ENCODE assay signal across 8 mouse cellular contexts in the genomic region with DNA sequence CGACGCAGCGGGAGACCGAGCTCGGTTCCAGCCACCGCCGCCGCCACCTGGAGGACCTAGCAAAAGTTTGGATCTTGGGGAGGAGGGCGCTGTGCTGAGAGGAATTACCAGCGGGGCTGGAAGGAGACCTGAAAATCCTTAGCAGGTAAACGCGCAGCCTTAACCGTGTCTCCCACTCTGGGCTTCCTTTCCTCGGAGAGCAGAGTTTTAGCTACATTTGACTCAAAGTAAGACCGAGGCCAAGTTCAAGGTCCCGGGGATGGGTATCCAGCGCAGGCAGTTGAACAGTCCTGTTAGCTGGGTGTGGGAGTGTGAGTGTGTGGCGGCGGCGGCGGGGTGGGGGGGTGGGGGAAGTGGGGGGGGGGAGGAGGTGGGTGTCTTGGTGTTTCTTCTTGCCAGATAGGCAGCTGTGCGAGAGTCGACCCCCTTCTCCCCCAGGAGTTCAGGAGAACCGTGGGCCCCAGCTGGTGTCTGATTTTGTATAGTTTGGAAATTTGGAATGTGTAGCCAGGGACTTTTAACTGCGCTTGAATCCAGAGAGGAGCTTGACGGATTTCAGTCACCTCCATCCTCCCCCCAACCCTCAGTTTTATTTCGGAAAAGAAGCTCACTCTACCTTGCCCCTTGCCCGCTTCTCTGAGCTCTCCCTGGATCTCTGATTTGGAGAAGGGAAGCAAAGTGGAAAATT. TPM values are rescaled to one million over a fixed set of nuclear protein-coding genes. Genes with fewer than 3 reads are reported as not detected.
DNase-seq lines count a peak whose midpoint lies in the region; ATAC-seq and TF ChIP-seq lines count a peak whose summit lies in the region.

No protein-coding gene starts in this region.

- H3K4me2 ChIP-seq in hindbrain, embryonic 13.5 days = peak overlapping the region; percentile 76
- peak overlapping the region; percentile 80 for H3K4me2 ChIP-seq in midbrain, embryonic 14.5 days (ENCODE audit: low read length)

- DNase-seq in layer of hippocampus, adult 2 months (ENCODE audit: low spot score in 2 of 2) = no peak
- DNase-seq in layer of hippocampus, adult 9-11 months = no peak
- DNase-seq in midbrain, embryonic 14.5 days = peak; percentile 43
- no peak for DNase-seq in layer of hippocampus, adult 18-20 months (ENCODE audit: low spot score in 2 of 2)
- no peak for DNase-seq in c-Kit-positive CD71-positive TER-119-positive erythroid progenitor cells, embryonic 14.5 days (ENCODE audit: low spot score)
- no peak for DNase-seq in right cerebral cortex, postnatal 14 days

- peaks cover 10% of the 10 kb centered on the region; the same call in 1 of the 2 replicates for H3K27me3 ChIP-seq in hindbrain, embryonic 13.5 days
- no peaks in the 10 kb centered on the region for H3K27me3 ChIP-seq in midbrain, embryonic 14.5 days (ENCODE audit: control insufficient read depth, insufficient read depth, low read length)

- peak; percentile 29 for TF ChIP-seq CTCF in layer of hippocampus, adult 2 months (conservative IDR thresholded peaks at IDR 0.05)

- H3K4me3 ChIP-seq in layer of hippocampus, adult 2 months = peak overlapping the region; percentile 93
- H3K4me3 ChIP-seq in brown adipose tissue, adult 24 weeks (ENCODE audit: insufficient read depth, low read depth, low read length) = peak overlapping the region; percentile 76
- H3K4me3 ChIP-seq in hindbrain, embryonic 13.5 days = peak overlapping the region; percentile 82
- H3K4me3 ChIP-seq in midbrain, embryonic 14.5 days (replicated peaks; ENCODE audit: low read depth, low read length) = peak overlapping the region; percentile 70

- no peaks in the 10 kb centered on the region for H3K36me3 ChIP-seq in hindbrain, embryonic 13.5 days
- H3K36me3 ChIP-seq in midbrain, embryonic 14.5 days (ENCODE audit: control insufficient read depth, insufficient read depth, low read length) = no peaks in the 10 kb centered on the region

- H3K27ac ChIP-seq in layer of hippocampus, adult 2 months = peak overlapping the region; percentile 98
- H3K27ac ChIP-seq in brown adipose tissue, adult 24 weeks (replicated peaks; ENCODE audit: low read depth, low read length) = no peak overlapping the region
- peak overlapping the region; percentile 90 for H3K27ac ChIP-seq in hindbrain, embryonic 13.5 days
- H3K27ac ChIP-seq in midbrain, embryonic 14.5 days (replicated peaks; ENCODE audit: low read depth, low read length) = peak overlapping the region; percentile 88

- H3K9me3 ChIP-seq in hindbrain, embryonic 13.5 days = no peaks in the 10 kb centered on the region
- H3K9me3 ChIP-seq in midbrain, embryonic 14.5 days (ENCODE audit: control insufficient read depth, low read length) = no peaks in the 10 kb centered on the region

- no peaks in the 10 kb centered on the region; the same call in none of the 2 replicates for H3K4me1 ChIP-seq in brown adipose tissue, adult 24 weeks (ENCODE audit: control insufficient read depth, insufficient read depth, insufficient read length, low read length)
- peaks cover 53% of the 10 kb centered on the region for H3K4me1 ChIP-seq in hindbrain, embryonic 13.5 days (replicated peaks)
- peaks cover 25% of the 10 kb centered on the region; the same call in 1 of the 2 replicates for H3K4me1 ChIP-seq in midbrain, embryonic 14.5 days (ENCODE audit: control insufficient read depth, insufficient read depth, low read length)

- under 1% methylated on average over 26 of the region's 28 CpGs for WGBS in hindbrain, embryonic 13.5 days
- under 1% methylated on average over 28 of the region's 28 CpGs for WGBS in midbrain, embryonic 14.5 days

- H3K9ac ChIP-seq in hindbrain, embryonic 13.5 days = peak overlapping the region; percentile 88
- peak overlapping the region; percentile 81 for H3K9ac ChIP-seq in midbrain, embryonic 14.5 days (replicated peaks; ENCODE audit: low read length)

- 0 out of 2 replicates have a peak, but pooled peaks have one; percentile 13 for ATAC-seq in hindbrain, embryonic 13.5 days (ENCODE audit: low FRiP score)
- no peak for ATAC-seq in midbrain, embryonic 14.5 days (ENCODE audit: low FRiP score, low TSS enrichment)

RNA-seq across cellular contexts. Expression of a gene that starts 4.0 kb away (rescaled TPM):
- 10 to 100 TPM; 38.9 to 40.7 TPM for total RNA-seq in layer of hippocampus, adult 2 months (2021)
- polyA plus RNA-seq in brown adipose tissue, adult 24 weeks (2012; ENCODE audit: insufficient read depth, insufficient read length, missing spikeins) = 1.0 and 1.9 TPM in 2 replicates
- polyA plus RNA-seq in hindbrain, embryonic 13.5 days (2015; fragmentation: Nextera tagmentation; extraction: Ambion mirVana) = 26.4 and 27.9 TPM in 2 replicates
- 24.2 and 32.2 TPM in 2 replicates for polyA plus RNA-seq in midbrain, embryonic 14.5 days (2014; fragmentation: Nextera tagmentation; extraction: Ambion mirVana)
- total RNA-seq in layer of hippocampus, adult 18-20 months (2021) = 10 to 100 TPM; 37.1 to 39.5 TPM
